Mouse (Mus musculus): ENCODE results near the gene Xpot. TPM values are rescaled to one million over a fixed set of nuclear protein-coding genes. Genes with fewer than 3 reads are reported as not detected.

The Xpot gene
- polyA plus RNA-seq, 1 experiment from 2014 or later = 61.9 TPM

DNA sequence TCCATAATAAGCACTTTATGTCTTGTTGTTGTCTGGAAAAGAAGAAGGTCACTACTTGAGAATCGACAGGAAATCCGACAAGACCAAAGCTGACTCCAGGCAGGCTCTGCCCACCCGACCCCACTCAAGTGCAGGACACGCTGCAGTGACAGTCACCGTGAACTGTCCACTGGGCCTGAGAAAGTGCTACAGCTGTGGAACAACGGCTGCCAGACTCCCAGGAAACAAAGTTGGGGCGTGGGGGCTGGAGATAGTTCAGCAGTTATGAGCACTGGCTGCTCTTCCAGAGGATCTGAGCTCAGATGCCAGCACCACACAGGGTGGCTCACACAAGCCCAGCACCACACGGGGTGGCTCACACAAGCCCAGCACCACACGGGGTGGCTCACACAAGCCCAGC, 49.8 kb downstream of the Xpot start:
- Histone ChIP-seq H3K9me3 (ENCODE audit: control insufficient read depth, low read length) (no peaks in the 10 kb centered on the region), H3K36me3 (ENCODE audit: control insufficient read depth, insufficient read depth, low read length) (peaks cover 10% of the 10 kb centered on the region; the same call in 1 of the 2 replicates), H3K9ac (ENCODE audit: low read length) (no peak overlapping the region), H3K4me3 (ENCODE audit: low read depth, low read length) (no peak overlapping the region), H3K4me1 (ENCODE audit: control insufficient read depth, insufficient read depth, low read length) (no peaks in the 10 kb centered on the region), H3K27ac (replicated peaks; ENCODE audit: low read depth, low read length) (no peak overlapping the region), H3K27me3 (ENCODE audit: control insufficient read depth, insufficient read depth, low read length) (no peaks in the 10 kb centered on the region), H3K4me2 (ENCODE audit: low read depth, severe bottlenecking) (no peak overlapping the region)
- DNase-seq (ENCODE audit: low spot score) (no peak), ATAC-seq (ENCODE audit: insufficient number of reproducible peaks, low FRiP score, low TSS enrichment, low read depth) (no peak)
- WGBS = 90% methylated on average over 9 of the region's 9 CpGs

DNA sequence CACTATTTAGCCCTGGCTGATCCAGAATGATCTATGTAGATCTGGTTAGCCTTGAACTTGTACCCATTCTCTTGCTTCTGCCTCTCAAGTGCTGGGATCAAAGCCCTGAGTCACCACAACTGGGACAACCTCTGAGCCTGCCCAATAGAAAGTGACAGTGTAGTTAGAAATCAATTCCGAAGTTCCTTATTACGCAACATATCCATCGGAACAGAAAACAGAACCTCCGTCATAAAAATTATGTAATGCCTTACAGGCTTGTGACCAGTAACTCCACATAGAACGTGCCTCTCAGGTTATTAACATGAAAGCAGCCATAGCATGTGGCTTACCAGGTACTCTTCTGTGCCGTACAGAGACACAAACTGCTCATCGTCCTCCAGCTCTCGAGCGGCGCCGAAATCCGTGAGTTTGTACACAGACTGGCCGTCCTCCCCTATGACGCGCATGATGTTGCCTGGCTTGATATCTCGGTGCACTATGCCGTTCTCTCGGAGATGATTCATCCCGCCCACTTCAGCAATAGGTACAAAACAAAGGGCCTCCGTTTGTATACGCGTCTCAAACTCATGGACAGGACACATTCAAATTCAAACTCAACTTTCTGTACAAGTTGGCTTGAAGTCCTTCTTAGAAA, 54.5 kb downstream of the Xpot start:
- no peak overlapping the region for H3K4me2 ChIP-seq (ENCODE audit: low read depth, severe bottlenecking)
- H3K4me3 ChIP-seq (ENCODE audit: low read depth, low read length) = no peak overlapping the region
- 96% methylated on average over 22 of the region's 22 CpGs for WGBS
- DNase-seq (ENCODE audit: low spot score) = no peak
- H3K4me1 ChIP-seq (ENCODE audit: control insufficient read depth, insufficient read depth, low read length) = no peaks in the 10 kb centered on the region
- H3K27me3 ChIP-seq (ENCODE audit: control insufficient read depth, insufficient read depth, low read length) = no peaks in the 10 kb centered on the region
- no peak overlapping the region for H3K27ac ChIP-seq (replicated peaks; ENCODE audit: low read depth, low read length)
- H3K9me3 ChIP-seq (ENCODE audit: control insufficient read depth, low read length) = no peaks in the 10 kb centered on the region
- no peak for ATAC-seq (ENCODE audit: insufficient number of reproducible peaks, low FRiP score, low TSS enrichment, low read depth)
- peaks cover 20% of the 10 kb centered on the region; the same call in 1 of the 2 replicates for H3K36me3 ChIP-seq (ENCODE audit: control insufficient read depth, insufficient read depth, low read length)
- no peak overlapping the region for H3K9ac ChIP-seq (ENCODE audit: low read length)

DNA sequence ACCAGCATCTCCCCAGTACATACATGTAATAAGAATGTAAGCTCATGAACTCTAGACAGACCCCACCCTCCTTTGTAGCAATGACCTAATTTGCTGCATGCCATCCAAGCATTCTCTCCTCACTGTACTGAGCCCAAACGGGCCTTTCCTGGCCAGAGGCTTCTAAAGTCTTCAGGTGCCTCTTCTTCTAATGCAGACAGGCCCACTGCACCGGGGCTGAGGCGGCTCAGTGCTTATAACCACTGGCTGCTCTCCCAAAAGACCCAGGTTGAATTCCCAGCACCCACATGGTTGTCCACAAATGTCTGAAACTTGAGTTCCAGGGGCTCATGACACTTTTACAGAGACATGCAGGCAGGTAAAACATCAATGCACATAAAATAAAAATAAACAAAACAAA, 55.1 kb downstream of the Xpot start:
- Histone ChIP-seq H3K4me2 (ENCODE audit: low read depth, severe bottlenecking) (no peak overlapping the region), H3K9ac (ENCODE audit: low read length) (no peak overlapping the region), H3K4me3 (ENCODE audit: low read depth, low read length) (no peak overlapping the region), H3K4me1 (ENCODE audit: control insufficient read depth, insufficient read depth, low read length) (no peaks in the 10 kb centered on the region), H3K27me3 (ENCODE audit: control insufficient read depth, insufficient read depth, low read length) (no peaks in the 10 kb centered on the region), H3K27ac (replicated peaks; ENCODE audit: low read depth, low read length) (no peak overlapping the region), H3K9me3 (ENCODE audit: control insufficient read depth, low read length) (no peaks in the 10 kb centered on the region), H3K36me3 (ENCODE audit: control insufficient read depth, insufficient read depth, low read length) (peaks cover 20% of the 10 kb centered on the region; the same call in 1 of the 2 replicates)
- no peak for DNase-seq (ENCODE audit: low spot score)
- no peak for ATAC-seq (ENCODE audit: insufficient number of reproducible peaks, low FRiP score, low TSS enrichment, low read depth)
- 95% methylated on average over 3 of the region's 3 CpGs for WGBS

DNA sequence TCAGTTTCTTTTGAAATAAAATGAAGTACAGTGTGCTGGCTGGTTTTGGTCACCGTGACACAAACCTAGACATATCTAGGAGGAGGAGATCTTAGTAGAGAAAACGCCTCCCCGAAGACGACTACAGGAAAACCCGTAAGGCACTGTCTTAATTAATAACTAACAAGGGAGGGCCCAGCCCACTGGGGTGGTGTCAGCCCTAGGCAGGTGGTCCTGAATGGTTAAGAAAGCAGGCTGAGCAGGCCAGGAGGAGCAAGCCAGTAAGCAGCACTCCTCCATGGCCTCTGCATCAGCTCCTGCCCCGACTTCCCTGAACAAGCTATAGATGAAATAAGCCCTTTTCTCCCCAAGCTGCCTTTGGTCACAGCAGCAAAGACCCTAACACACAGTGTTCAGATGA, 56.3 kb downstream of the Xpot start:
- ATAC-seq (ENCODE audit: insufficient number of reproducible peaks, low FRiP score, low TSS enrichment, low read depth) (no peak), DNase-seq (ENCODE audit: low spot score) (no peak)
- Histone ChIP-seq H3K4me1 (ENCODE audit: control insufficient read depth, insufficient read depth, low read length) (no peaks in the 10 kb centered on the region), H3K27ac (replicated peaks; ENCODE audit: low read depth, low read length) (no peak overlapping the region), H3K9me3 (ENCODE audit: control insufficient read depth, low read length) (no peaks in the 10 kb centered on the region), H3K27me3 (ENCODE audit: control insufficient read depth, insufficient read depth, low read length) (no peaks in the 10 kb centered on the region), H3K4me2 (ENCODE audit: low read depth, severe bottlenecking) (no peak overlapping the region), H3K9ac (ENCODE audit: low read length) (no peak overlapping the region), H3K4me3 (ENCODE audit: low read depth, low read length) (no peak overlapping the region), H3K36me3 (ENCODE audit: control insufficient read depth, insufficient read depth, low read length) (peaks cover 26% of the 10 kb centered on the region; the same call in 1 of the 2 replicates)
- 85% methylated on average over 6 of the region's 6 CpGs for WGBS

DNA sequence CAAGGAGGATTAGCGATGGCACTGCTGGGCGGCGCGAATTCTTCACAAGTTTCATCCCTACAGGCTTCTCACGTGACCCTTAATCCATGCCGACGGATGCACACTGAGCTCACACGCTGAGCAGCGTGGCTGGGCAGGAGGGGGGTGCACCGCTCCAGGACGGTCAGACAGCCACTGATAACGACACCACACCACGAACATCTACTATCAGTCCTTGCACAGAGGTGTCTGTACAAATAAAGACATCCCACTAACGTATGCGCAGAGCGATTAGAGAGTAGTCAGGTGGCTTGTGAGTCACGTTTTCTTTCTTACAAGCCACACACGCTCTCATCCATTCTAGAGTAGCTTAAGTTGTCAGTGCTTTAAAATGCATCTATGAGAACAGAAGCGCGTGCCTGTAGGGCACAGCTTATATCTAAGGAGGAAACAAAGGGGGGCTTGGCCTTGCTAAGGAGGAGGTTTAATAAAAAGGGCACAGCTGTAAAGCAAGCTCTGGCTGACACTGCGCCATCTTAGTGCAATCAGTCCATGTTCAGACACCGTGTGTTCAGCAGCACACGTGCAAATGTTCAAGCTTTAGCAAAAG, 57.0 kb downstream of the Xpot start:
- Histone ChIP-seq H3K9ac (ENCODE audit: low read length) (no peak overlapping the region), H3K9me3 (ENCODE audit: control insufficient read depth, low read length) (no peaks in the 10 kb centered on the region), H3K4me2 (ENCODE audit: low read depth, severe bottlenecking) (no peak overlapping the region), H3K36me3 (ENCODE audit: control insufficient read depth, insufficient read depth, low read length) (peaks cover 26% of the 10 kb centered on the region; the same call in 1 of the 2 replicates), H3K27me3 (ENCODE audit: control insufficient read depth, insufficient read depth, low read length) (no peaks in the 10 kb centered on the region), H3K4me1 (ENCODE audit: control insufficient read depth, insufficient read depth, low read length) (no peaks in the 10 kb centered on the region), H3K4me3 (ENCODE audit: low read depth, low read length) (no peak overlapping the region), H3K27ac (replicated peaks; ENCODE audit: low read depth, low read length) (no peak overlapping the region)
- 22% methylated on average over 23 of the region's 23 CpGs for WGBS
- ATAC-seq (ENCODE audit: insufficient number of reproducible peaks, low FRiP score, low TSS enrichment, low read depth) (0 out of 2 replicates have a peak, but pooled peaks have one; percentile 35), DNase-seq (ENCODE audit: low spot score) (no peak)

DNA sequence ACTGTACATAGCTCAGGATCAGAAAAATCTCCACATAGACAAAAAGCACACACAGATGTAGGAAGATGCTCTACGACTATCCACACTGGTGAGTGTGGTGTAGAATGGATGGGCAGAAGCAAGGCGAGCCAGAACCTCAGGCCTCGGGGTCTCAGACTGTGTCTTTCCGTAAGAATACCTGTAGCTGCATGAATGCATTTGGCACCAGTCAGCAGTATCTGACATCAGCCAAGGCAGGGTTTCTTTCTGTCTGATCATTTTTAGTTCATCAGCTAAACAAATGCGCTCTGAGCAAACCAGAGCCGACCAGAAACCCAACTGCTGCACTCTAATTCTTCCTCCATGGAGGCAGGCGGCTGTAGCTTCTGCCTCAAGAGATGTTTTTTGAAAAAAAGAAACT, 57.6 kb downstream of the Xpot start:
- DNase-seq (ENCODE audit: low spot score) (no peak), ATAC-seq (ENCODE audit: insufficient number of reproducible peaks, low FRiP score, low TSS enrichment, low read depth) (no peak)
- Histone ChIP-seq H3K36me3 (ENCODE audit: control insufficient read depth, insufficient read depth, low read length) (peaks cover 26% of the 10 kb centered on the region; the same call in 1 of the 2 replicates), H3K27ac (replicated peaks; ENCODE audit: low read depth, low read length) (no peak overlapping the region), H3K9me3 (ENCODE audit: control insufficient read depth, low read length) (no peaks in the 10 kb centered on the region), H3K4me3 (ENCODE audit: low read depth, low read length) (no peak overlapping the region), H3K27me3 (ENCODE audit: control insufficient read depth, insufficient read depth, low read length) (no peaks in the 10 kb centered on the region), H3K4me2 (ENCODE audit: low read depth, severe bottlenecking) (no peak overlapping the region), H3K4me1 (ENCODE audit: control insufficient read depth, insufficient read depth, low read length) (no peaks in the 10 kb centered on the region), H3K9ac (ENCODE audit: low read length) (no peak overlapping the region)
- 81% methylated on average over 7 of the region's 7 CpGs for WGBS

DNA sequence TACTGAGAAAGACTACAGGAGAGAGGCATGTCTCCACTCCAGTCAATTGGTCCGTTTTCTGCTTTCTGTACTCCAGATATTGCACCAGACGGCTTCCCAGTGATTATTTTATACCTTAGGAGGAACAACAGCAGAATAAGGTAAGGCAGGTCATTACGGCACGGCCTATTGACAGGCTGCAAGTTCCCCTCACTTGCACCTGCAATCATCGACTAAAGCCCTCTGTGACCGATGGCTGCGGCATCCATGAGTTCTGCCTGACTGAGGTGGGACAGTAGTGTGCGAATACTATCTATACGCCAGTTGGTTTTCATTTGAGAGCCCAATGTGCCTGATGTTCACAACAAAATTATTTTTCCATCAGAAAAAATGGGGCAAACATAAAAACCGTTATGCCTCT, 58.1 kb downstream of the Xpot start:
- H3K4me3 ChIP-seq (ENCODE audit: low read depth, low read length) = no peak overlapping the region
- H3K4me1 ChIP-seq (ENCODE audit: control insufficient read depth, insufficient read depth, low read length) = no peaks in the 10 kb centered on the region
- no peak overlapping the region for H3K27ac ChIP-seq (replicated peaks; ENCODE audit: low read depth, low read length)
- H3K36me3 ChIP-seq (ENCODE audit: control insufficient read depth, insufficient read depth, low read length) = peaks cover 26% of the 10 kb centered on the region; the same call in 1 of the 2 replicates
- no peak overlapping the region for H3K9ac ChIP-seq (ENCODE audit: low read length)
- H3K4me2 ChIP-seq (ENCODE audit: low read depth, severe bottlenecking) = no peak overlapping the region
- H3K9me3 ChIP-seq (ENCODE audit: control insufficient read depth, low read length) = no peaks in the 10 kb centered on the region
- ATAC-seq (ENCODE audit: insufficient number of reproducible peaks, low FRiP score, low TSS enrichment, low read depth) (no peak), DNase-seq (ENCODE audit: low spot score) (no peak)
- 96% methylated on average over 10 of the region's 10 CpGs for WGBS
- no peaks in the 10 kb centered on the region for H3K27me3 ChIP-seq (ENCODE audit: control insufficient read depth, insufficient read depth, low read length)

DNA sequence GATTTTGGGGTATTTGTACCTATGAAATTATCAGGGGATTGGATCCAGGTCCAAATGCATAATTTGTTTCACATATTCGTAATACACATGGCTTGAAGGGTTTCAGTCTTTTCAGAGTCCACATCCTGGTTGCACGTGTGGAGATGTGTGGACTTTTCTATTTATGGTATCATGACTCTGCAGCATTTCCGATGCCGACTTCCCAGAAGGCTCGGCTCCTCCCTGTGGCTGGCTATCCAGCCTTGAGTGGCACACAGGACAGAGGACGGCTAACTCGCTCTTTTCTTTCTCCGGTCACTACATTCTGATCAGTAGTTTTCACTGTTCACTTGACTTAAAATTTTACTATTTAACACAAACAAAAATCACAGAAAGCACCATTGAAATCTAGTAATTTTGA, 61.7 kb downstream of the Xpot start:
- H3K4me3 ChIP-seq (ENCODE audit: low read depth, low read length) = no peak overlapping the region
- H3K27ac ChIP-seq (replicated peaks; ENCODE audit: low read depth, low read length) = no peak overlapping the region
- ATAC-seq (ENCODE audit: insufficient number of reproducible peaks, low FRiP score, low TSS enrichment, low read depth) = no peak
- no peak overlapping the region for H3K4me2 ChIP-seq (ENCODE audit: low read depth, severe bottlenecking)
- DNase-seq (ENCODE audit: low spot score) = no peak
- H3K27me3 ChIP-seq (ENCODE audit: control insufficient read depth, insufficient read depth, low read length) = no peaks in the 10 kb centered on the region
- no peaks in the 10 kb centered on the region for H3K9me3 ChIP-seq (ENCODE audit: control insufficient read depth, low read length)
- no peaks in the 10 kb centered on the region for H3K4me1 ChIP-seq (ENCODE audit: control insufficient read depth, insufficient read depth, low read length)
- H3K36me3 ChIP-seq (ENCODE audit: control insufficient read depth, insufficient read depth, low read length) = peaks cover 17% of the 10 kb centered on the region; the same call in 1 of the 2 replicates
- WGBS = 89% methylated on average over 8 of the region's 8 CpGs
- no peak overlapping the region for H3K9ac ChIP-seq (ENCODE audit: low read length)
